In the genomic region with DNA sequence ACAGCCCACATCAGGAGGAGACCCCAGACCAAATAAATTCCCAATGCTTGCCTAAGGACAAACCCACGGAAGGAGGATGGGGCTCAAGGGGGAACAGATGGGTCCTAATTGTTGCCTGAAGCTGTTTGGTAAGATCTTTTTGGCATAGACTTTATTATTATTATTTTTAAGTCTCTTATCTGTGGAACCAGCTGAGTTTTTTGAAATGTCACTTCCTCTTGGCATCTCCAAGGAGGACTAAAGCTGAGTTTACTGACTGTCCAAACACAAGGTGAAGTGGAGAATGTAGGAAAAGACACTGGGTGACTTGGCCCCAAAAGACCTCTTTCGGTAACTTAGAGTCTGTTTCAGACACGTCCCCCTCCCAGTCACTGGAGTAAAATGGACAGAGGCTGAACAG, we compare ENCODE assay signal across 23 mouse cellular contexts. TPM values are rescaled to one million over a fixed set of nuclear protein-coding genes. Genes with fewer than 3 reads are reported as not detected.
A peak's percentile ranks its signal among the peaks of the same experiment; 100 is the strongest.
DNase-seq lines count a peak whose midpoint lies in the region; ATAC-seq and TF ChIP-seq lines count a peak whose summit lies in the region.
"Had no signal": no experiment of that assay in that cellular context is flagged by ENCODE, and none has a peak within 500 bp of the region (broad histone marks: within the 10 kb centered on the region; RNA-seq: fewer than 3 reads in every experiment).

No protein-coding gene starts in this region.

- no peak overlapping the region for H3K4me2 ChIP-seq in hindbrain, embryonic 14.5 days (replicated peaks)
- H3K4me2 ChIP-seq: embryonic facial prominence, embryonic 12.5 days; forebrain, embryonic 13.5 days; heart, embryonic 13.5 days; hindbrain, embryonic 12.5 days had no signal

- H3K27me3 ChIP-seq in kidney, adult 2 months (replicated peaks; ENCODE audit: control insufficient read depth, insufficient read depth, low read length), result no peaks in the 10 kb centered on the region
- no peaks in the 10 kb centered on the region for H3K27me3 ChIP-seq in hindbrain, embryonic 14.5 days (ENCODE audit: control insufficient read depth, insufficient read depth, low read length)
- H3K27me3 ChIP-seq: embryonic facial prominence, embryonic 12.5 days; forebrain, embryonic 13.5 days; heart, embryonic 13.5 days; hindbrain, embryonic 12.5 days had no signal

- H3K9me3 ChIP-seq in hindbrain, embryonic 14.5 days (ENCODE audit: control insufficient read depth, low read length), result peaks cover 26% of the 10 kb centered on the region

- no peak for ATAC-seq in hindbrain, embryonic 14.5 days (ENCODE audit: low FRiP score)
- ATAC-seq: CD4-positive, CD25-positive, alpha-beta regulatory T cell, adult 4 months; forebrain, embryonic 13.5 days; forebrain, postnatal 0 days; hindbrain, postnatal 0 days had no signal

- TF ChIP-seq POLR2A in kidney, adult 2 months (IDR thresholded peaks at IDR 0.05; ENCODE audit: low read depth, low read length), result no peak

- H3K4me1 ChIP-seq in kidney, adult 2 months (ENCODE audit: control insufficient read depth, insufficient read depth, low read length), result peaks cover 7% of the 10 kb centered on the region; the same call in 1 of the 2 replicates
- H3K4me1 ChIP-seq in hindbrain, embryonic 14.5 days (replicated peaks; ENCODE audit: control insufficient read depth, insufficient read depth, low read length), result no peaks in the 10 kb centered on the region

- no peak for TF ChIP-seq CTCF in kidney, adult 2 months (conservative IDR thresholded peaks at IDR 0.05; ENCODE audit: insufficient read depth, insufficient read length, low read depth, low read length)

- H3K36me3 ChIP-seq in kidney, adult 2 months (ENCODE audit: control insufficient read depth, insufficient read depth, low read length), result no peaks in the 10 kb centered on the region
- no peaks in the 10 kb centered on the region for H3K36me3 ChIP-seq in hindbrain, embryonic 14.5 days (replicated peaks; ENCODE audit: control insufficient read depth, insufficient read depth)
- H3K36me3 ChIP-seq: embryonic facial prominence, embryonic 12.5 days; hindbrain, embryonic 12.5 days had no signal

- 72% methylated on average over 3 of the region's 3 CpGs for WGBS in kidney, adult 2 months
- 93% methylated on average over 3 of the region's 3 CpGs for WGBS in hindbrain, embryonic 14.5 days

- peak overlapping the region; percentile 94 for H3K27ac ChIP-seq in kidney, adult 2 months (ENCODE audit: insufficient read depth, low read depth, low read length)
- H3K27ac ChIP-seq in hindbrain, embryonic 14.5 days, result no peak overlapping the region
- H3K27ac ChIP-seq: embryonic facial prominence, embryonic 12.5 days; forebrain, embryonic 13.5 days; heart, embryonic 13.5 days; hindbrain, embryonic 12.5 days; hindbrain, postnatal 0 days had no signal

- DNase-seq in kidney, adult 2 months, result peak; percentile 66
- DNase-seq in kidney, adult 11 months, result no peak
- peak; percentile 26 for DNase-seq in lung, postnatal 10 days
- no peak for DNase-seq in lung, adult 18-20 months
- peak; percentile 57 for DNase-seq in MEL-GATA-1-ER (ENCODE audit: extremely low read depth, low read depth)
- DNase-seq in hindbrain, embryonic 14.5 days (ENCODE audit: low spot score), result no peak
- DNase-seq in cerebellum, postnatal 14 days, result no peak
- DNase-seq: adrenal gland, adult 2 months; adrenal gland, postnatal 25 days; B cell, adult 2 months; cerebellum, adult 2 months; cerebellum, postnatal 25 days; forebrain, postnatal 0 days; gastrocnemius, postnatal 10 days; heart, postnatal 10 days; heart, postnatal 4 days; kidney, adult 18-20 months had no signal

- H3K9ac ChIP-seq in hindbrain, embryonic 14.5 days, result no peak overlapping the region
- H3K9ac ChIP-seq: embryonic facial prominence, embryonic 12.5 days; forebrain, embryonic 13.5 days; forebrain, postnatal 0 days; heart, embryonic 13.5 days; hindbrain, embryonic 12.5 days had no signal

- no peak overlapping the region for H3K4me3 ChIP-seq in kidney, adult 2 months (ENCODE audit: insufficient read depth, low read depth, low read length)
- no peak overlapping the region for H3K4me3 ChIP-seq in hindbrain, embryonic 14.5 days (replicated peaks; ENCODE audit: low read length)
- H3K4me3 ChIP-seq: embryonic facial prominence, embryonic 12.5 days; forebrain, embryonic 13.5 days; heart, embryonic 13.5 days; hindbrain, embryonic 12.5 days had no signal

RNA-seq across cellular contexts. Expression of a gene that starts 34.9 kb away (rescaled TPM):
- polyA plus RNA-seq in kidney, adult 2 months (2012; rRNA removed), result 98.1 and 123 TPM in 2 replicates
- 63.8 and 65.1 TPM in 2 replicates for polyA plus RNA-seq in hindbrain, embryonic 14.5 days (2014; fragmentation: Nextera tagmentation; extraction: Ambion mirVana)

Comparison
In these comparisons a context has a peak if more than half of its experiments do, and no peak if none do; other contexts are left out.
1. DNase-seq: peak in kidney, adult 2 months (single experiment), lung, postnatal 10 days (single experiment) and MEL-GATA-1-ER (single experiment); none in kidney, adult 11 months (single experiment), lung, adult 18-20 months (0 of 2), hindbrain, embryonic 14.5 days (single experiment) and cerebellum, postnatal 14 days (0 of 2).